Mouse (Mus musculus) heart, embryonic 13.5 days (tissue): Measurements from ENCODE around the gene Hnrnph1. TPM values are rescaled to one million over a fixed set of nuclear protein-coding genes. Genes with fewer than 3 reads are reported as not detected.

ENCODE experiments used
- ATAC-seq: fragments of 200-750 bp; cut with Nextera tagmentation; 2 replicates; pipeline ENCODE4 v1.8.0; 2017; ENCODE audit warnings: moderate TSS enrichment; ENCODE audit not compliant: insufficient number of reproducible peaks, low FRiP score, low TSS enrichment; ENCODE audit errors: extremely low read depth
- H3K27ac ChIP-seq: fragments of 300-500 bp; sonication (generic); replicated peaks from 2 replicates; pipeline ENCODE4 v1.5.1; 2015; ENCODE audit warnings: moderate library complexity, mild to moderate bottlenecking, inconsistent platforms
- H3K27me3 ChIP-seq: fragments of 300-500 bp; sonication (generic); replicated peaks from 2 replicates; pipeline ENCODE4 v1.6.1; 2015; ENCODE audit warnings: mild to moderate bottlenecking, inconsistent platforms
- H3K36me3 ChIP-seq: fragments of 300-500 bp; sonication (generic); 2 replicates; pipeline ENCODE4 v1.6.1; 2015; ENCODE audit warnings: mild to moderate bottlenecking, inconsistent platforms
- H3K4me1 ChIP-seq: fragments of 300-500 bp; sonication (generic); 2 replicates; pipeline ENCODE4 v1.6.1; 2015; ENCODE audit warnings: inconsistent platforms
- H3K4me2 ChIP-seq: fragments of 300-500 bp; sonication (generic); 2 replicates; pipeline ENCODE4 v1.6.1; 2015; ENCODE audit warnings: inconsistent platforms, mild to moderate bottlenecking, moderate library complexity
- H3K4me3 ChIP-seq: fragments of 300-500 bp; sonication (generic); 2 replicates; pipeline ENCODE4 v1.5.1; 2015; ENCODE audit warnings: moderate library complexity, mild to moderate bottlenecking, inconsistent platforms
- H3K9ac ChIP-seq: fragments of 300-500 bp; sonication (generic); 2 replicates; pipeline ENCODE4 v1.6.1; 2015; ENCODE audit warnings: inconsistent platforms, mild to moderate bottlenecking, moderate library complexity
- H3K9me3 ChIP-seq: fragments of 300-500 bp; sonication (generic); 2 replicates; pipeline ENCODE4 v1.6.1; 2016; ENCODE audit warnings: inconsistent platforms
- WGBS: fragments of 180-500 bp; shearing (Covaris S2); methylation state at CpG from one replicate; pipeline ENCODE4 v1.1.7; 2015; ENCODE audit warnings: mixed read lengths; 5-methylcytosine and 5-hydroxymethylcytosine counted together
- polyA plus RNA-seq: library from polyadenylated mRNA; unstranded; fragments of >200 nt; fragmentation: Nextera tagmentation; extraction: Ambion mirVana; gene quantifications from 2 replicates; pipeline ENCODE4 v1.2.1, GENCODE M21; 2015

Hnrnph1 gene
- 232 and 238 TPM in 2 replicates for polyA plus RNA-seq

GRCm38 (mm10) chr11:50376911-50377891, at the start of gene Hnrnph1:
TSS of gene Hnrnph1 (plus strand) at chr11:50376990.
- under 1% methylated on average over 76 of the region's 76 CpGs for WGBS
- ATAC-seq = peak; percentile 86
- H3K27ac ChIP-seq = peak within 1 kb of the TSS; percentile 99

GRCm38 (mm10) chr11:50328075-50328625, 48.6 kb upstream of the Hnrnph1 start:
- Histone ChIP-seq H3K4me1 (peaks cover 24% of the 10 kb centered on the region), H3K9me3 (no peaks in the 10 kb centered on the region), H3K36me3 (0 out of 2 replicates have a peak, but pooled peaks cover 2% of the 10 kb centered on the region), H3K9ac (no peak overlapping the region), H3K4me3 (no peak overlapping the region), H3K27ac (no peak overlapping the region), H3K4me2 (no peak overlapping the region), H3K27me3 (no peaks in the 10 kb centered on the region)
- ATAC-seq = no peak
- WGBS = 82% methylated on average over 3 of the region's 3 CpGs

More at GRCm38 (mm10) chr11:50376911-50377891, at the start of gene Hnrnph1:
- no peaks in the 10 kb centered on the region for H3K9me3 ChIP-seq
- H3K4me2 ChIP-seq = peak within 1 kb of the TSS; percentile 94
- H3K27me3 ChIP-seq = no peaks in the 10 kb centered on the region
- peak within 1 kb of the TSS; percentile 97 for H3K4me3 ChIP-seq
- peak within 1 kb of the TSS; percentile 100 for H3K9ac ChIP-seq
- peaks cover 30% of the 10 kb centered on the region for H3K4me1 ChIP-seq
- H3K36me3 ChIP-seq = peaks cover 25% of the 10 kb centered on the region

GRCm38 (mm10) chr11:50329378-50329777, 47.4 kb upstream of the Hnrnph1 start:
- 85% methylated on average over 1 of the region's 1 CpGs for WGBS
- Histone ChIP-seq H3K36me3 (0 out of 2 replicates have a peak, but pooled peaks cover 2% of the 10 kb centered on the region), H3K9ac (no peak overlapping the region), H3K9me3 (no peaks in the 10 kb centered on the region), H3K4me1 (peaks cover 12% of the 10 kb centered on the region), H3K4me2 (no peak overlapping the region), H3K27me3 (no peaks in the 10 kb centered on the region), H3K27ac (no peak overlapping the region), H3K4me3 (no peak overlapping the region)
- no peak for ATAC-seq

- WGBS = 65% methylated on average over 3 of the region's 3 CpGs
- ATAC-seq = no peak
- H3K9ac ChIP-seq = no peak overlapping the region
Observed at GRCm38 (mm10) chr11:50333181-50333580, 43.6 kb upstream of the Hnrnph1 start.

GRCm38 (mm10) chr11:50336126-50336525, 40.7 kb upstream of the Hnrnph1 start:
- WGBS = 65% methylated on average over 1 of the region's 1 CpGs
- Histone ChIP-seq H3K4me3 (no peak overlapping the region), H3K4me2 (no peak overlapping the region), H3K9me3 (no peaks in the 10 kb centered on the region), H3K36me3 (no peaks in the 10 kb centered on the region), H3K4me1 (no peaks in the 10 kb centered on the region), H3K9ac (no peak overlapping the region), H3K27ac (no peak overlapping the region), H3K27me3 (no peaks in the 10 kb centered on the region)
- no peak for ATAC-seq

More at GRCm38 (mm10) chr11:50333181-50333580, 43.6 kb upstream of the Hnrnph1 start:
- H3K4me2 ChIP-seq = no peak overlapping the region
- no peak overlapping the region for H3K4me3 ChIP-seq
- no peaks in the 10 kb centered on the region for H3K9me3 ChIP-seq
- H3K4me1 ChIP-seq = no peaks in the 10 kb centered on the region
- 0 out of 2 replicates have a peak, but pooled peaks cover 1% of the 10 kb centered on the region for H3K36me3 ChIP-seq
- H3K27me3 ChIP-seq = no peaks in the 10 kb centered on the region
- no peak overlapping the region for H3K27ac ChIP-seq

GRCm38 (mm10) chr11:50336891-50337290, 39.9 kb upstream of the Hnrnph1 start:
- no peaks in the 10 kb centered on the region for H3K27me3 ChIP-seq
- no peak overlapping the region for H3K9ac ChIP-seq
- 55% methylated on average over 4 of the region's 4 CpGs for WGBS
- no peak overlapping the region for H3K4me3 ChIP-seq
- no peak overlapping the region for H3K4me2 ChIP-seq
- no peak overlapping the region for H3K27ac ChIP-seq
- no peaks in the 10 kb centered on the region for H3K36me3 ChIP-seq
- no peaks in the 10 kb centered on the region for H3K4me1 ChIP-seq
- ATAC-seq = no peak
- 0 out of 2 replicates have a peak, but pooled peaks cover 3% of the 10 kb centered on the region for H3K9me3 ChIP-seq

GRCm38 (mm10) chr11:50345486-50345885, 31.3 kb upstream of the Hnrnph1 start:
- Histone ChIP-seq H3K36me3 (no peaks in the 10 kb centered on the region), H3K4me2 (no peak overlapping the region), H3K9ac (no peak overlapping the region), H3K4me3 (no peak overlapping the region), H3K9me3 (0 out of 2 replicates have a peak, but pooled peaks cover 3% of the 10 kb centered on the region), H3K27ac (no peak overlapping the region), H3K27me3 (no peaks in the 10 kb centered on the region), H3K4me1 (no peaks in the 10 kb centered on the region)
- ATAC-seq = no peak
- 79% methylated on average over 4 of the region's 4 CpGs for WGBS

- H3K27ac ChIP-seq = no peak overlapping the region
Observed at GRCm38 (mm10) chr11:50346256-50347032, 30.3 kb upstream of the Hnrnph1 start.

GRCm38 (mm10) chr11:50352177-50352576, 24.6 kb upstream of the Hnrnph1 start:
- Histone ChIP-seq H3K27me3 (no peaks in the 10 kb centered on the region; the same call in 1 of the 2 replicates), H3K4me2 (no peak overlapping the region), H3K9me3 (no peaks in the 10 kb centered on the region), H3K27ac (no peak overlapping the region), H3K9ac (no peak overlapping the region), H3K4me1 (no peaks in the 10 kb centered on the region), H3K36me3 (no peaks in the 10 kb centered on the region), H3K4me3 (no peak overlapping the region)
- no peak for ATAC-seq
- WGBS = 65% methylated on average over 2 of the region's 2 CpGs

More at GRCm38 (mm10) chr11:50346256-50347032, 30.3 kb upstream of the Hnrnph1 start:
- Histone ChIP-seq H3K27me3 (no peaks in the 10 kb centered on the region), H3K4me1 (no peaks in the 10 kb centered on the region), H3K9me3 (0 out of 2 replicates have a peak, but pooled peaks cover 2% of the 10 kb centered on the region), H3K4me2 (no peak overlapping the region), H3K9ac (no peak overlapping the region), H3K4me3 (no peak overlapping the region), H3K36me3 (no peaks in the 10 kb centered on the region)
- WGBS = 81% methylated on average over 9 of the region's 9 CpGs
- ATAC-seq = no peak

- Histone ChIP-seq H3K36me3 (no peaks in the 10 kb centered on the region), H3K9ac (no peak within 1 kb of the TSS), H3K27ac (no peak within 1 kb of the TSS), H3K9me3 (no peaks in the 10 kb centered on the region), H3K4me1 (peaks cover 3% of the 10 kb centered on the region; the same call in 1 of the 2 replicates), H3K27me3 (peaks cover 17% of the 10 kb centered on the region), H3K4me3 (no peak within 1 kb of the TSS), H3K4me2 (no peak within 1 kb of the TSS)
- no peak for ATAC-seq
Observed at GRCm38 (mm10) chr11:50354162-50354561, 22.6 kb upstream of the Hnrnph1 start, which contains the start of gene Cby3. TSS of gene Cby3 (plus strand) at chr11:50354462.

GRCm38 (mm10) chr11:50354851-50355250, 21.9 kb upstream of the Hnrnph1 start:
- ATAC-seq = no peak
- Histone ChIP-seq H3K36me3 (no peaks in the 10 kb centered on the region), H3K27ac (no peak overlapping the region), H3K27me3 (peaks cover 21% of the 10 kb centered on the region), H3K4me3 (no peak overlapping the region), H3K9me3 (no peaks in the 10 kb centered on the region), H3K4me2 (no peak overlapping the region), H3K4me1 (peaks cover 3% of the 10 kb centered on the region; the same call in 1 of the 2 replicates), H3K9ac (no peak overlapping the region)
- 69% methylated on average over 3 of the region's 3 CpGs for WGBS
